Mouse (Mus musculus) kidney, embryonic 15.5 days (tissue): ENCODE results near the gene D630003M21Rik. TPM values are rescaled to one million over a fixed set of nuclear protein-coding genes. Genes with fewer than 3 reads are reported as not detected.
A peak's percentile ranks its signal among the peaks of the same experiment; 100 is the strongest.

Experiments used
- ATAC-seq: fragments of 200-750 bp; cut with Nextera tagmentation; replicated peaks from 2 replicates; pipeline ENCODE4 v1.8.0; 2017; ENCODE audit warnings: moderate TSS enrichment; ENCODE audit not compliant: low FRiP score
- H3K27ac ChIP-seq: fragments of 300-500 bp; sonication (generic); 2 replicates; pipeline ENCODE4 v1.5.1; 2015; ENCODE audit warnings: mild to moderate bottlenecking, inconsistent platforms
- H3K27me3 ChIP-seq: fragments of 300-500 bp; sonication (generic); 2 replicates; pipeline ENCODE4 v1.6.1; 2015; ENCODE audit warnings: inconsistent platforms
- H3K36me3 ChIP-seq: fragments of 300-500 bp; sonication (generic); 2 replicates; pipeline ENCODE4 v1.6.1; 2015; ENCODE audit warnings: inconsistent platforms
- H3K4me1 ChIP-seq: fragments of 300-500 bp; sonication (generic); 2 replicates; pipeline ENCODE4 v1.6.1; 2015; ENCODE audit warnings: inconsistent platforms
- H3K4me2 ChIP-seq: fragments of 300-500 bp; sonication (generic); 2 replicates; pipeline ENCODE4 v1.6.1; 2015; ENCODE audit warnings: moderate library complexity, mild to moderate bottlenecking, inconsistent platforms
- H3K4me3 ChIP-seq: fragments of 300-500 bp; sonication (generic); replicated peaks from 2 replicates; pipeline ENCODE4 v1.5.1; 2015; ENCODE audit warnings: mild to moderate bottlenecking, inconsistent platforms
- H3K9ac ChIP-seq: fragments of 300-500 bp; sonication (generic); 2 replicates; pipeline ENCODE4 v1.6.1; 2015; ENCODE audit warnings: mild to moderate bottlenecking, inconsistent platforms
- H3K9me3 ChIP-seq: fragments of 300-500 bp; sonication (generic); replicated peaks from 2 replicates; pipeline ENCODE4 v1.6.1; 2016; ENCODE audit warnings: inconsistent platforms
- WGBS: fragments of 180-500 bp; shearing (Covaris S2); methylation state at CpG from one replicate; pipeline ENCODE4 v1.1.7; 2015; ENCODE audit warnings: mixed read lengths; 5-methylcytosine and 5-hydroxymethylcytosine counted together
- polyA plus RNA-seq: library from polyadenylated mRNA; unstranded; fragments of >200 nt; fragmentation: Nextera tagmentation; extraction: Ambion mirVana; gene quantifications from 2 replicates; pipeline ENCODE4 v1.2.1, GENCODE M21; 2015

Gene D630003M21Rik
- polyA plus RNA-seq, 1 experiment from 2014 or later, result 7.7 TPM

- no peaks in the 10 kb centered on the region for H3K36me3 ChIP-seq
- H3K9ac ChIP-seq, result no peak overlapping the region
- 0 out of 2 replicates have a peak overlapping the region, but pooled peaks have one; percentile 78 for H3K27ac ChIP-seq
- no peak overlapping the region for H3K4me3 ChIP-seq
- H3K27me3 ChIP-seq, result no peaks in the 10 kb centered on the region
- no peaks in the 10 kb centered on the region for H3K9me3 ChIP-seq
- ATAC-seq, result no peak
- peaks cover 71% of the 10 kb centered on the region for H3K4me1 ChIP-seq
- WGBS, result 65% methylated on average over 4 of the region's 4 CpGs
- no peak overlapping the region for H3K4me2 ChIP-seq
These were observed 17.1 kb downstream of the D630003M21Rik start for GRCm38 (mm10) chr2:158211764-158212471.

GRCm38 (mm10) chr2:158210958-158211357 is 18.1 kb downstream of the D630003M21Rik start:
- H3K9me3 ChIP-seq, result no peaks in the 10 kb centered on the region
- ATAC-seq, result no peak
- H3K36me3 ChIP-seq, result no peaks in the 10 kb centered on the region
- H3K4me1 ChIP-seq, result peaks cover 62% of the 10 kb centered on the region
- no peak overlapping the region for H3K4me3 ChIP-seq
- 28% methylated on average over 10 of the region's 10 CpGs for WGBS
- H3K27ac ChIP-seq, result peak overlapping the region; percentile 78
- peak overlapping the region; percentile 27; the same call in 1 of the 2 replicates for H3K4me2 ChIP-seq
- H3K9ac ChIP-seq, result peak overlapping the region; percentile 15; the same call in 1 of the 2 replicates
- H3K27me3 ChIP-seq, result no peaks in the 10 kb centered on the region

GRCm38 (mm10) chr2:158210503-158210902 is 18.5 kb downstream of the D630003M21Rik start:
- Histone ChIP-seq H3K9me3 (no peaks in the 10 kb centered on the region), H3K27me3 (no peaks in the 10 kb centered on the region), H3K36me3 (no peaks in the 10 kb centered on the region), H3K4me3 (no peak overlapping the region), H3K4me1 (peaks cover 57% of the 10 kb centered on the region), H3K27ac (peak overlapping the region; percentile 78), H3K9ac (peak overlapping the region; percentile 15; the same call in 1 of the 2 replicates), H3K4me2 (no peak overlapping the region)
- WGBS, result 43% methylated on average over 4 of the region's 4 CpGs
- no peak for ATAC-seq

GRCm38 (mm10) chr2:158209776-158210175 is 19.2 kb downstream of the D630003M21Rik start:
- H3K36me3 ChIP-seq, result no peaks in the 10 kb centered on the region
- ATAC-seq, result peak; percentile 35
- H3K4me3 ChIP-seq, result no peak overlapping the region
- H3K9me3 ChIP-seq, result no peaks in the 10 kb centered on the region
- no peak overlapping the region for H3K9ac ChIP-seq
- peaks cover 50% of the 10 kb centered on the region for H3K4me1 ChIP-seq
- H3K4me2 ChIP-seq, result peak overlapping the region; percentile 15; the same call in 1 of the 2 replicates
- no peaks in the 10 kb centered on the region for H3K27me3 ChIP-seq
- WGBS, result 55% methylated on average over 9 of the region's 9 CpGs
- peak overlapping the region; percentile 78 for H3K27ac ChIP-seq

- peaks cover 40% of the 10 kb centered on the region for H3K4me1 ChIP-seq
- H3K4me3 ChIP-seq, result no peak overlapping the region
- 6% methylated on average over 12 of the region's 12 CpGs for WGBS
- no peaks in the 10 kb centered on the region for H3K9me3 ChIP-seq
- no peaks in the 10 kb centered on the region for H3K36me3 ChIP-seq
- H3K27me3 ChIP-seq, result no peaks in the 10 kb centered on the region
- no peak overlapping the region for H3K27ac ChIP-seq
- no peak overlapping the region for H3K4me2 ChIP-seq
- no peak overlapping the region for H3K9ac ChIP-seq
- no peak for ATAC-seq
These were observed 21.2 kb downstream of the D630003M21Rik start for GRCm38 (mm10) chr2:158207848-158208247.

- Histone ChIP-seq H3K36me3 (no peaks in the 10 kb centered on the region), H3K4me2 (no peak overlapping the region), H3K9ac (no peak overlapping the region), H3K27ac (no peak overlapping the region), H3K4me3 (no peak overlapping the region), H3K4me1 (peaks cover 13% of the 10 kb centered on the region), H3K27me3 (no peaks in the 10 kb centered on the region), H3K9me3 (no peaks in the 10 kb centered on the region)
- ATAC-seq, result 0 out of 2 replicates have a peak, but pooled peaks have one; percentile 13
- WGBS, result 7% methylated on average over 7 of the region's 7 CpGs
These were observed 24.9 kb downstream of the D630003M21Rik start for GRCm38 (mm10) chr2:158204114-158204513.

- H3K9me3 ChIP-seq, result no peaks in the 10 kb centered on the region
- no peak overlapping the region for H3K4me3 ChIP-seq
- H3K27ac ChIP-seq, result no peak overlapping the region
- no peak for ATAC-seq
- no peaks in the 10 kb centered on the region for H3K36me3 ChIP-seq
- H3K4me1 ChIP-seq, result peaks cover 15% of the 10 kb centered on the region
- 83% methylated on average over 4 of the region's 4 CpGs for WGBS
- H3K27me3 ChIP-seq, result no peaks in the 10 kb centered on the region
- no peak overlapping the region for H3K9ac ChIP-seq
- no peak overlapping the region for H3K4me2 ChIP-seq
These were observed 25.3 kb downstream of the D630003M21Rik start for GRCm38 (mm10) chr2:158203686-158204085.

GRCm38 (mm10) chr2:158199281-158199680 is 29.7 kb downstream of the D630003M21Rik start:
- Histone ChIP-seq H3K36me3 (no peaks in the 10 kb centered on the region), H3K27ac (no peak overlapping the region), H3K9ac (no peak overlapping the region), H3K4me1 (peaks cover 15% of the 10 kb centered on the region), H3K9me3 (no peaks in the 10 kb centered on the region), H3K4me3 (no peak overlapping the region), H3K27me3 (no peaks in the 10 kb centered on the region), H3K4me2 (no peak overlapping the region)
- ATAC-seq, result no peak
- 25% methylated on average over 3 of the region's 3 CpGs for WGBS

- Histone ChIP-seq H3K27me3 (no peaks in the 10 kb centered on the region), H3K4me3 (no peak overlapping the region), H3K4me1 (peaks cover 15% of the 10 kb centered on the region), H3K36me3 (no peaks in the 10 kb centered on the region), H3K4me2 (no peak overlapping the region), H3K9me3 (no peaks in the 10 kb centered on the region), H3K27ac (no peak overlapping the region), H3K9ac (no peak overlapping the region)
- no peak for ATAC-seq
- WGBS, result 77% methylated on average over 6 of the region's 6 CpGs
These were observed 30.2 kb downstream of the D630003M21Rik start for GRCm38 (mm10) chr2:158198861-158199260.

GRCm38 (mm10) chr2:158197971-158198370 is 31.1 kb downstream of the D630003M21Rik start:
- no peak overlapping the region for H3K9ac ChIP-seq
- H3K4me3 ChIP-seq, result no peak overlapping the region
- H3K27ac ChIP-seq, result no peak overlapping the region
- 55% methylated on average over 5 of the region's 5 CpGs for WGBS
- no peaks in the 10 kb centered on the region for H3K27me3 ChIP-seq
- H3K9me3 ChIP-seq, result no peaks in the 10 kb centered on the region
- peaks cover 18% of the 10 kb centered on the region for H3K4me1 ChIP-seq
- H3K36me3 ChIP-seq, result no peaks in the 10 kb centered on the region
- no peak overlapping the region for H3K4me2 ChIP-seq
- no peak for ATAC-seq

- Histone ChIP-seq H3K4me3 (no peak overlapping the region), H3K36me3 (no peaks in the 10 kb centered on the region), H3K27ac (peak overlapping the region; percentile 57), H3K27me3 (no peaks in the 10 kb centered on the region), H3K9me3 (no peaks in the 10 kb centered on the region), H3K9ac (no peak overlapping the region), H3K4me1 (peaks cover 38% of the 10 kb centered on the region), H3K4me2 (no peak overlapping the region)
- 14% methylated on average over 10 of the region's 10 CpGs for WGBS
- peak; percentile 44; the same call in 1 of the 2 replicates for ATAC-seq
These were observed 33.9 kb downstream of the D630003M21Rik start for GRCm38 (mm10) chr2:158194945-158195640.

GRCm38 (mm10) chr2:158193611-158194336 is 35.2 kb downstream of the D630003M21Rik start:
- Histone ChIP-seq H3K27ac (no peak overlapping the region), H3K9ac (no peak overlapping the region), H3K27me3 (no peaks in the 10 kb centered on the region), H3K4me2 (no peak overlapping the region), H3K4me1 (peaks cover 40% of the 10 kb centered on the region), H3K9me3 (no peaks in the 10 kb centered on the region), H3K36me3 (no peaks in the 10 kb centered on the region), H3K4me3 (no peak overlapping the region)
- ATAC-seq, result no peak
- 53% methylated on average over 10 of the region's 10 CpGs for WGBS
